Mouse (Mus musculus): ENCODE measurements around the gene Kcnip2. TPM values are rescaled to one million over a fixed set of nuclear protein-coding genes. Genes with fewer than 3 reads are reported as not detected.

Kcnip2 gene
- total RNA-seq, 2 experiments from 2014 or later, result 0.52 to 0.54 TPM

- DNase-seq (ENCODE audit: low spot score in 2 of 2), result peak; percentile 51 to 73
These were observed 33.4 kb downstream of the Kcnip2 start for GRCm38 (mm10) chr19:45782315-45783001.

- no peak for DNase-seq (ENCODE audit: low spot score in 2 of 2)
These were observed 34.2 kb downstream of the Kcnip2 start for GRCm38 (mm10) chr19:45781676-45782075.

- no peak for DNase-seq (ENCODE audit: low spot score in 2 of 2)
These were observed 35.4 kb downstream of the Kcnip2 start for GRCm38 (mm10) chr19:45780350-45780915.

GRCm38 (mm10) chr19:45775486-45775885 lies 40.4 kb downstream of the Kcnip2 start:
- DNase-seq (ENCODE audit: low spot score in 2 of 2), result no peak

- no peak for DNase-seq (ENCODE audit: low spot score in 2 of 2)
These were observed 44.4 kb downstream of the Kcnip2 start for GRCm38 (mm10) chr19:45771501-45771900.

- no peak for DNase-seq (ENCODE audit: low spot score in 2 of 2)
These were observed 55.1 kb downstream of the Kcnip2 start for GRCm38 (mm10) chr19:45760810-45761209.

GRCm38 (mm10) chr19:45758671-45759070 lies 57.2 kb downstream of the Kcnip2 start:
- DNase-seq (ENCODE audit: low spot score in 2 of 2), result no peak

GRCm38 (mm10) chr19:45753551-45753950 lies 62.3 kb downstream of the Kcnip2 start:
- no peak for DNase-seq (ENCODE audit: low spot score in 2 of 2)

- no peak for DNase-seq (ENCODE audit: low spot score in 2 of 2)
These were observed 64.0 kb downstream of the Kcnip2 start for GRCm38 (mm10) chr19:45751881-45752280.

- DNase-seq (ENCODE audit: low spot score in 2 of 2), result peak; percentile 76 to 86
These were observed 66.4 kb downstream of the Kcnip2 start, which contains the start of gene Npm3 for GRCm38 (mm10) chr19:45749243-45750043. TSS of gene Npm3 (minus strand) at chr19:45749591.

- DNase-seq (ENCODE audit: low spot score in 2 of 2), result no peak
These were observed 67.1 kb downstream of the Kcnip2 start for GRCm38 (mm10) chr19:45748691-45749242.

- no peak for DNase-seq (ENCODE audit: low spot score in 2 of 2)
These were observed 67.7 kb downstream of the Kcnip2 start for GRCm38 (mm10) chr19:45748206-45748605.

- DNase-seq (ENCODE audit: low spot score in 2 of 2), result peak; percentile 67 to 75
These were observed 68.6 kb downstream of the Kcnip2 start for GRCm38 (mm10) chr19:45747028-45747867.

- peak in 1 of 2 experiments; percentile 74 for DNase-seq (ENCODE audit: low spot score in 2 of 2)
These were observed 69.5 kb downstream of the Kcnip2 start for GRCm38 (mm10) chr19:45746153-45747020.

- DNase-seq (ENCODE audit: low spot score in 2 of 2), result no peak
These were observed 70.3 kb downstream of the Kcnip2 start for GRCm38 (mm10) chr19:45745344-45746152.

GRCm38 (mm10) chr19:45743619-45744018 lies 72.2 kb downstream of the Kcnip2 start:
- DNase-seq (ENCODE audit: low spot score in 2 of 2), result no peak

GRCm38 (mm10) chr19:45742984-45743575 lies 72.8 kb downstream of the Kcnip2 start:
- no peak for DNase-seq (ENCODE audit: low spot score in 2 of 2)

GRCm38 (mm10) chr19:45742218-45742983 lies 73.5 kb downstream of the Kcnip2 start, which contains the start of gene Fgf8:
TSS of gene Fgf8 (minus strand) at chr19:45742915.
- no peak for DNase-seq (ENCODE audit: low spot score in 2 of 2)
